Mouse (Mus musculus): ENCODE data around the gene Kcnb1. TPM values are rescaled to one million over a fixed set of nuclear protein-coding genes. Genes with fewer than 3 reads are reported as not detected.
A peak's percentile ranks its signal among the peaks of the same experiment; 100 is the strongest.

The Kcnb1 gene
- polyA plus RNA-seq, 2 experiments = 0.03 to 0.15 TPM

DNA sequence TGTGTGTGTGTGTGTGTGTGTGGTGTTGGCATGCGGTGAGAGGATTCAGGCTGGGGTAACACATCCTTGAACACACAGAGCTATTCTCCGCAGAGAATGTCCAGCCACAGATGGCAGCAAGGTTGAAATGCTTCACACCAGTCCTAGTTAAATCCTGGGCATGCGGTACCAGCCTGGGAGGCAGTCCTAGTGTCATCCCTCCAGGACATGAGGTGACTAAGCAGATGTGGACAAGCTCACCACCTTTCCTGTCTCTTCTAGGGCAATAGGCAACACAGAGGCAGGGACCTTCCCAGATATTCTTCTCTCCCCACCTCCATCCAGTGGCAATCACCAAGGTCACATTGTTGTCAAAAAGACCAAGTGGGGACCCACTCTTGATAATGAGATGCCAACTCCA is 47.7 kb downstream of the Kcnb1 start:
- peak overlapping the region; percentile 18 for H3K4me2 ChIP-seq (ENCODE audit: low read depth)
- ATAC-seq (ENCODE audit: insufficient read depth) = peak; percentile 40; the same call in 1 of the 2 replicates
- H3K27me3 ChIP-seq (ENCODE audit: control insufficient read depth, insufficient read depth, low read length) = peaks cover 10% of the 10 kb centered on the region

GRCm38 (mm10) chr2:167141810-167142209 is 48.1 kb downstream of the Kcnb1 start:
- H3K4me3 ChIP-seq (ENCODE audit: insufficient read depth in 1 of 2, low read depth in 2 of 2, low read length in 2 of 2) = no peak overlapping the region
- no peak overlapping the region for H3K9ac ChIP-seq (replicated peaks)
- peak overlapping the region; percentile 18 for H3K4me2 ChIP-seq (ENCODE audit: low read depth)
- peaks cover 12 to 15% of the 10 kb centered on the region in 2 experiments for H3K4me1 ChIP-seq (replicated peaks; ENCODE audit: control insufficient read depth in 2 of 2, insufficient read depth in 2 of 2, low read length in 1 of 2)
- no peaks in the 10 kb centered on the region for H3K9me3 ChIP-seq (ENCODE audit: control insufficient read depth, low read length)
- peak; percentile 92 for ATAC-seq (ENCODE audit: insufficient read depth)
- 17% methylated on average over 4 of the region's 4 CpGs for WGBS (ENCODE audit: insufficient replicate concordance)
- H3K27me3 ChIP-seq (ENCODE audit: control insufficient read depth, insufficient read depth, low read length) = peaks cover 10% of the 10 kb centered on the region
- DNase-seq (ENCODE audit: low read depth in 3 of 3, low spot score in 3 of 3) = peak; percentile 47 to 62 (median 60)
- no peaks in the 10 kb centered on the region for H3K36me3 ChIP-seq (replicated peaks; ENCODE audit: control insufficient read depth, insufficient read depth, low read depth)
- TF ChIP-seq CTCF (IDR thresholded peaks at IDR 0.05; ENCODE audit: low read depth) = no peak
- peak; percentile 88 for TF ChIP-seq EP300 (IDR thresholded peaks at IDR 0.05; ENCODE audit: low read depth)
- no peak overlapping the region for H3K27ac ChIP-seq

More for the DNA sequence above, 47.7 kb downstream of the Kcnb1 start:
- Histone ChIP-seq H3K4me1 (replicated peaks; ENCODE audit: control insufficient read depth in 2 of 2, insufficient read depth in 2 of 2, low read length in 1 of 2) (peaks cover 12 to 15% of the 10 kb centered on the region in 2 experiments), H3K4me3 (ENCODE audit: insufficient read depth in 1 of 2, low read depth in 2 of 2, low read length in 2 of 2) (no peak overlapping the region), H3K36me3 (replicated peaks; ENCODE audit: control insufficient read depth, insufficient read depth, low read depth) (no peaks in the 10 kb centered on the region), H3K9me3 (ENCODE audit: control insufficient read depth, low read length) (no peaks in the 10 kb centered on the region), H3K9ac (replicated peaks) (no peak overlapping the region), H3K27ac (no peak overlapping the region)
- TF ChIP-seq CTCF (IDR thresholded peaks at IDR 0.05; ENCODE audit: low read depth) (no peak), EP300 (IDR thresholded peaks at IDR 0.05; ENCODE audit: low read depth) (no peak)
- DNase-seq (ENCODE audit: low read depth in 3 of 3, low spot score in 3 of 3) = no peak
- WGBS (ENCODE audit: insufficient replicate concordance) = 67% methylated on average over 3 of the region's 3 CpGs

DNA sequence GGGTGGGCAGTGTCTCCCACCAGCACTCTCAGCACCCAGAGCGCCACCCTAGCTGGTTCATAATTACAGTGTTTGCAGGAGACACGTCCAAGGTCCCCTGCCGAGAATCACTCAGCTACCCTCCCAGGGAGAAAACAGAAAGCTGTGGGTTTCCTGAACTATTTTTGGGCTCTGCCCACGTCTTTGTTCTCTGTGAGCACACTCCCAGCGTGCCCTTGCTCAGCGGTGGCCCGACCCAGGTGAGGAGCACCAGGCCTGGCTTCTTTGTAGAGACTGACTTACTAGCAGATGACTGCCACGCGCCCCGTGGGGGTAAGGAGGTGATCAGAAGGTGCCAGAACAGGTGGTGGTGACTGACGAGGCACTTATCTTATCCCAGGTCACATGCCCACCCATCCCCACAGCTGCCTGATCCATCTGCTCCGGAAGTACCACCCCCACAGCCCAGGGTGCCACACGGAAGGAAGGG is 50.1 kb downstream of the Kcnb1 start:
- no peaks in the 10 kb centered on the region for H3K9me3 ChIP-seq (ENCODE audit: control insufficient read depth, low read length)
- 25% methylated on average over 13 of the region's 13 CpGs for WGBS (ENCODE audit: insufficient replicate concordance)
- DNase-seq (ENCODE audit: low read depth in 3 of 3, low spot score in 3 of 3) = no peak
- peaks cover 9% of the 10 kb centered on the region for H3K27me3 ChIP-seq (ENCODE audit: control insufficient read depth, insufficient read depth, low read length)
- H3K4me2 ChIP-seq (ENCODE audit: low read depth) = no peak overlapping the region
- TF ChIP-seq CTCF (IDR thresholded peaks at IDR 0.05; ENCODE audit: low read depth) (no peak), EP300 (IDR thresholded peaks at IDR 0.05; ENCODE audit: low read depth) (no peak)
- H3K4me3 ChIP-seq (ENCODE audit: insufficient read depth in 1 of 2, low read depth in 2 of 2, low read length in 2 of 2) = no peak overlapping the region
- H3K36me3 ChIP-seq (replicated peaks; ENCODE audit: control insufficient read depth, insufficient read depth, low read depth) = no peaks in the 10 kb centered on the region
- ATAC-seq (ENCODE audit: insufficient read depth) = no peak
- peaks cover 12 to 15% of the 10 kb centered on the region in 2 experiments for H3K4me1 ChIP-seq (replicated peaks; ENCODE audit: control insufficient read depth in 2 of 2, insufficient read depth in 2 of 2, low read length in 1 of 2)
- H3K9ac ChIP-seq (replicated peaks) = no peak overlapping the region
- H3K27ac ChIP-seq = no peak overlapping the region

- Histone ChIP-seq H3K9ac (replicated peaks) (no peak overlapping the region), H3K36me3 (replicated peaks; ENCODE audit: control insufficient read depth, insufficient read depth, low read depth) (no peaks in the 10 kb centered on the region), H3K9me3 (ENCODE audit: control insufficient read depth, low read length) (no peaks in the 10 kb centered on the region), H3K27me3 (ENCODE audit: control insufficient read depth, insufficient read depth, low read length) (peaks cover under 1% of the 10 kb centered on the region), H3K4me3 (ENCODE audit: insufficient read depth in 1 of 2, low read depth in 2 of 2, low read length in 2 of 2) (no peak overlapping the region), H3K4me1 (replicated peaks; ENCODE audit: control insufficient read depth in 2 of 2, insufficient read depth in 2 of 2, low read length in 1 of 2) (peaks cover 12 to 15% of the 10 kb centered on the region in 2 experiments), H3K27ac (no peak overlapping the region), H3K4me2 (ENCODE audit: low read depth) (no peak overlapping the region)
- no peak for ATAC-seq (ENCODE audit: insufficient read depth)
- DNase-seq (ENCODE audit: low read depth in 3 of 3, low spot score in 3 of 3) = no peak
- 59% methylated on average over 6 of the region's 6 CpGs for WGBS (ENCODE audit: insufficient replicate concordance)
- TF ChIP-seq CTCF (IDR thresholded peaks at IDR 0.05; ENCODE audit: low read depth) = no peak
- no peak for TF ChIP-seq EP300 (IDR thresholded peaks at IDR 0.05; ENCODE audit: low read depth)
Observed at GRCm38 (mm10) chr2:167138611-167139010, 51.3 kb downstream of the Kcnb1 start.

GRCm38 (mm10) chr2:167136909-167137308 is 53.0 kb downstream of the Kcnb1 start:
- H3K27me3 ChIP-seq (ENCODE audit: control insufficient read depth, insufficient read depth, low read length) = no peaks in the 10 kb centered on the region; the same call in none of the 2 replicates
- TF ChIP-seq CTCF (IDR thresholded peaks at IDR 0.05; ENCODE audit: low read depth) (no peak), EP300 (IDR thresholded peaks at IDR 0.05; ENCODE audit: low read depth) (no peak)
- H3K4me3 ChIP-seq (ENCODE audit: insufficient read depth in 1 of 2, low read depth in 2 of 2, low read length in 2 of 2) = no peak overlapping the region
- no peak overlapping the region for H3K4me2 ChIP-seq (ENCODE audit: low read depth)
- ATAC-seq (ENCODE audit: insufficient read depth) (no peak), DNase-seq (ENCODE audit: low read depth in 3 of 3, low spot score in 3 of 3) (no peak)
- 65% methylated on average over 14 of the region's 14 CpGs for WGBS (ENCODE audit: insufficient replicate concordance)
- H3K36me3 ChIP-seq (replicated peaks; ENCODE audit: control insufficient read depth, insufficient read depth, low read depth) = no peaks in the 10 kb centered on the region
- H3K27ac ChIP-seq = no peak overlapping the region
- peaks cover 6 to 8% of the 10 kb centered on the region in 2 experiments for H3K4me1 ChIP-seq (replicated peaks; ENCODE audit: control insufficient read depth in 2 of 2, insufficient read depth in 2 of 2, low read length in 1 of 2)
- H3K9ac ChIP-seq (replicated peaks) = no peak overlapping the region
- H3K9me3 ChIP-seq (ENCODE audit: control insufficient read depth, low read length) = no peaks in the 10 kb centered on the region
